Mouse (Mus musculus) neural tube, embryonic 15.5 days (tissue): ENCODE data around the gene Aox2. TPM values are rescaled to one million over a fixed set of nuclear protein-coding genes. Genes with fewer than 3 reads are reported as not detected.

Experiments used
- ATAC-seq: fragments of 200-750 bp; cut with Nextera tagmentation; 2 replicates; pipeline ENCODE4 v1.8.0; 2017; ENCODE audit warnings: mild to moderate bottlenecking, moderate TSS enrichment, moderate library complexity; ENCODE audit not compliant: low FRiP score
- H3K27ac ChIP-seq: fragments of 300-500 bp; sonication (generic); replicated peaks from 2 replicates; pipeline ENCODE4 v1.5.1; 2015; ENCODE audit warnings: mild to moderate bottlenecking, inconsistent platforms
- H3K27me3 ChIP-seq: fragments of 300-500 bp; sonication (generic); replicated peaks from 2 replicates; pipeline ENCODE4 v1.6.1; 2015; ENCODE audit warnings: inconsistent platforms
- H3K36me3 ChIP-seq: fragments of 300-500 bp; sonication (generic); 2 replicates; pipeline ENCODE4 v1.6.1; 2015; ENCODE audit warnings: inconsistent platforms
- H3K4me1 ChIP-seq: fragments of 300-500 bp; sonication (generic); 2 replicates; pipeline ENCODE4 v1.6.1; 2015; ENCODE audit warnings: inconsistent platforms
- H3K4me2 ChIP-seq: fragments of 300-500 bp; sonication (generic); 2 replicates; pipeline ENCODE4 v1.6.1; 2015; ENCODE audit warnings: inconsistent platforms, mild to moderate bottlenecking, moderate library complexity
- H3K4me3 ChIP-seq: fragments of 300-500 bp; sonication (generic); replicated peaks from 2 replicates; pipeline ENCODE4 v1.5.1; 2015; ENCODE audit warnings: mild to moderate bottlenecking, inconsistent platforms
- H3K9ac ChIP-seq: fragments of 300-500 bp; sonication (generic); replicated peaks from 2 replicates; pipeline ENCODE4 v1.6.1; 2015; ENCODE audit warnings: mild to moderate bottlenecking, inconsistent platforms
- H3K9me3 ChIP-seq: fragments of 300-500 bp; sonication (generic); replicated peaks from 2 replicates; pipeline ENCODE4 v1.6.1; 2016; ENCODE audit warnings: inconsistent platforms
- WGBS: fragments of 180-500 bp; shearing (Covaris S2); methylation state at CpG from one replicate; pipeline ENCODE4 v1.1.7; 2015; ENCODE audit warnings: mixed read lengths; 5-methylcytosine and 5-hydroxymethylcytosine counted together
- polyA plus RNA-seq: library from polyadenylated mRNA; unstranded; fragments of >200 nt; fragmentation: Nextera tagmentation; extraction: Ambion mirVana; gene quantifications from 2 replicates; pipeline ENCODE4 v1.2.1, GENCODE M21; 2015

Gene Aox2
- polyA plus RNA-seq, 1 experiment from 2014 or later, result 0.04 TPM

DNA sequence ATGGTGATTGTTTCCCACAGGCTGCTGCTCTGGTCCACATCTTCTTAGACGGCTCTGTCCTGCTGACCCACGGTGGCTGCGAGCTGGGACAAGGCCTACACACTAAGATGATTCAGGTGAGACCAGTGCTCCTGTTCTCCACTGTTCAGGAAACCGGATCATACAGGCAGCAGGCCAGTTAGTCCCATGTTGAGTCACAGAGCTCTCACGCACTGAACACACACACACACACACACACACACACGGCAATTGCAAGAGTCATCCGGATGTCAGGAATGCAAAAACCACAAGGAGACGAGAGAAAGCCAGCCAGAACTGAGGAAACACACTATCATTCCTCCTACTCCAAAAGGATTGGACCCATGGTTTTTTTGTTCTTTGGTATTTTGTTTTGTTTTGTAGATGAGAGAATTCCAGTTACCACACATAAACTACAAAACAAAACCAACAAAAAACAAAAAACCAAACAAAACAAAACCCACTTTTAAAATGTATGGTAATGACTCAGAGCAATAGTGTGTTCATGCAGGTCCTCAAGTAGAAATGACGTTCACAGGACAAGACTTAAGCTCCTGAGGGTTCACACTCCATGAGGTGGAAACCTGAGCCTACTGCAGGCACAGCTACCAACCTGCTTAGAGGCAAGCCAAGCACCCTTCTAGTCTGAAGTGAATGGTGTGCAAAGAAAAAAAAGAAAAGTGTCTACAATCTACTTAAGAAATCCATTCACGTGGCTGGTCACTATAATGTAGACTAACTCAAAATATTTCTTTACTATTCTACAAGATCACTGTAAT, 20.7 kb upstream of the Aox2 start:
- Histone ChIP-seq H3K9me3 (no peaks in the 10 kb centered on the region), H3K36me3 (no peaks in the 10 kb centered on the region), H3K4me2 (no peak overlapping the region), H3K27ac (no peak overlapping the region), H3K4me1 (no peaks in the 10 kb centered on the region), H3K27me3 (no peaks in the 10 kb centered on the region), H3K9ac (no peak overlapping the region), H3K4me3 (no peak overlapping the region)
- no peak for ATAC-seq
- WGBS, result 88% methylated on average over 10 of the region's 10 CpGs

DNA sequence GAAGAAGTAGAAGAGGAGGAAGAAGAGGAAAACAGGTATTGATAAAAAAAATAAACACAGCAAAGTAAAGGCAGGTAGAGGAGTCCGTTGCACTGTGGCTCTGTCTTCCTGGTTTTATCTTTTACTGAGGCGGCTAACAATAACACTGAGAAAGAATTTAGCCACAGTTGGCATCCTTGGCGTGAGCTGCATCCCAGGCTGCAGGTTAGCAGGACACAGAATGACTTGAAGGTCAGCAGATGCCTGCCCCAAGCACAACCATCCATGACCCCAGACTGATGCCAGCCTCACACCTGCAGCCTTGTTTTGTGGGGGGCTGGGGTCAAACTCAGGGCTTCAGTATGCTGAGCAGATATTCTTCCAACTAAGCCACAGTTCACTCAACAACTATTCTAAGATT, 17.8 kb upstream of the Aox2 start:
- no peaks in the 10 kb centered on the region for H3K4me1 ChIP-seq
- no peak for ATAC-seq
- H3K9me3 ChIP-seq, result no peaks in the 10 kb centered on the region
- no peak overlapping the region for H3K9ac ChIP-seq
- no peaks in the 10 kb centered on the region for H3K27me3 ChIP-seq
- no peaks in the 10 kb centered on the region for H3K36me3 ChIP-seq
- H3K4me3 ChIP-seq, result no peak overlapping the region
- WGBS, result 77% methylated on average over 3 of the region's 3 CpGs
- H3K27ac ChIP-seq, result no peak overlapping the region
- no peak overlapping the region for H3K4me2 ChIP-seq

- Histone ChIP-seq H3K36me3 (no peaks in the 10 kb centered on the region), H3K9me3 (no peaks in the 10 kb centered on the region), H3K4me2 (no peak overlapping the region), H3K4me3 (no peak overlapping the region), H3K27me3 (no peaks in the 10 kb centered on the region), H3K9ac (no peak overlapping the region), H3K4me1 (no peaks in the 10 kb centered on the region), H3K27ac (no peak overlapping the region)
- 89% methylated on average over 2 of the region's 2 CpGs for WGBS
- no peak for ATAC-seq
These were observed 9.9 kb upstream of the Aox2 start for GRCm38 (mm10) chr1:58268231-58268630.

- H3K4me3 ChIP-seq, result no peak overlapping the region
- WGBS, result 67% methylated on average over 6 of the region's 6 CpGs
- peak; percentile 79; the same call in 1 of the 2 replicates for ATAC-seq
These were observed 7.1 kb upstream of the Aox2 start for GRCm38 (mm10) chr1:58270807-58271569.

GRCm38 (mm10) chr1:58275879-58276278, 2.2 kb upstream of the Aox2 start:
- Histone ChIP-seq H3K27ac (no peak overlapping the region), H3K36me3 (no peaks in the 10 kb centered on the region), H3K9ac (no peak overlapping the region), H3K9me3 (no peaks in the 10 kb centered on the region), H3K4me1 (no peaks in the 10 kb centered on the region), H3K4me2 (no peak overlapping the region), H3K27me3 (no peaks in the 10 kb centered on the region), H3K4me3 (no peak overlapping the region)
- no peak for ATAC-seq
- 30% methylated on average over 9 of the region's 9 CpGs for WGBS

More at GRCm38 (mm10) chr1:58270807-58271569, 7.1 kb upstream of the Aox2 start:
- H3K27me3 ChIP-seq, result no peaks in the 10 kb centered on the region
- no peak overlapping the region for H3K4me2 ChIP-seq
- H3K4me1 ChIP-seq, result no peaks in the 10 kb centered on the region
- H3K9ac ChIP-seq, result no peak overlapping the region
- H3K9me3 ChIP-seq, result no peaks in the 10 kb centered on the region
- H3K36me3 ChIP-seq, result no peaks in the 10 kb centered on the region
- no peak overlapping the region for H3K27ac ChIP-seq

DNA sequence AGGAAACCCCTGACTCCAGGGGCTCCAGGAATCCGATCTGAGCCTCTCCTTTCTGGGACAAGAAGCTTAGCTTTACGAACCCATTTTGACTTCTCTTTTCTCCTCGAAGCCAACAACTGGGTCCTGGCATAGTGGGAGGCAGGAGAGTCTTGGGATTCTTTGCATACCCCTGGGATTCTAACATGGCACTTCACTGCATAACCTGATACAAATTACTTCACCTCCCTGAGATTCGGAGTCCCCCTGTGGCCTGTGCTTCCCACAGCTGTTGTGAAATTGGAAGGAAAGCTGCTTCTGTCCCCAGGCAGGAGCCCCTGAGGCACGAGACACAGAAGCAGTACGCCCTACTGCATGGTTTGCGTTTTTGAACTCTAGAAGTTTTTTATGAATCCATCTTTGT, 387 bp downstream of the Aox2 start:
- Histone ChIP-seq H3K27me3 (no peaks in the 10 kb centered on the region), H3K4me3 (no peak overlapping the region), H3K4me2 (no peak overlapping the region), H3K27ac (no peak overlapping the region), H3K9me3 (no peaks in the 10 kb centered on the region), H3K9ac (no peak overlapping the region), H3K4me1 (no peaks in the 10 kb centered on the region), H3K36me3 (no peaks in the 10 kb centered on the region)
- WGBS, result 72% methylated on average over 7 of the region's 7 CpGs
- ATAC-seq, result no peak

DNA sequence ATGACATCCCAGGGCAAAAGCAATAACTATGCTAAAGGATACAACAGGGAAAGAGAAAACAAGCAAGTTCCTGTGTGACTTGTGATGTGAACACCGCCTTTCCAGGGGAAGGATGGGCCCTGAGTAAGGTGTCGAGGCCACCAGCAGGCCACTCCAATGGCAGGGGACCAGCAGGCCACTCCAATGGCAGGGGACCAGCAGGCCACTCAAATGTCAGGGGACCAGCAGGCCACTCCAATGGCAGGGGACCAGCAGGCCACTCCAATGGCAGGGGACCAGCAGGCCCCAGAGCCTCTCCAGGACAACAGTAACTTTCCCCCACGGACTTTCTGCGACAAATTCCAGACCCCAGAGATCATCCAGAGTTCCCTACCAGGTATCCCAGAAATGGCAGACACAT, 2.3 kb downstream of the Aox2 start:
- H3K4me3 ChIP-seq, result no peak overlapping the region
- no peaks in the 10 kb centered on the region for H3K27me3 ChIP-seq
- no peaks in the 10 kb centered on the region for H3K36me3 ChIP-seq
- no peak overlapping the region for H3K27ac ChIP-seq
- no peaks in the 10 kb centered on the region for H3K9me3 ChIP-seq
- no peaks in the 10 kb centered on the region for H3K4me1 ChIP-seq
- H3K4me2 ChIP-seq, result no peak overlapping the region
- no peak overlapping the region for H3K9ac ChIP-seq
- 81% methylated on average over 4 of the region's 4 CpGs for WGBS
- no peak for ATAC-seq

- WGBS, result 88% methylated on average over 13 of the region's 13 CpGs
- H3K9me3 ChIP-seq, result no peaks in the 10 kb centered on the region
- H3K9ac ChIP-seq, result no peak overlapping the region
- H3K27me3 ChIP-seq, result no peaks in the 10 kb centered on the region
- H3K27ac ChIP-seq, result no peak overlapping the region
- ATAC-seq, result no peak
- H3K4me2 ChIP-seq, result no peak overlapping the region
- no peaks in the 10 kb centered on the region for H3K4me1 ChIP-seq
- no peak overlapping the region for H3K4me3 ChIP-seq
- no peaks in the 10 kb centered on the region for H3K36me3 ChIP-seq
These were observed 3.0 kb downstream of the Aox2 start for GRCm38 (mm10) chr1:58280939-58281624.

DNA sequence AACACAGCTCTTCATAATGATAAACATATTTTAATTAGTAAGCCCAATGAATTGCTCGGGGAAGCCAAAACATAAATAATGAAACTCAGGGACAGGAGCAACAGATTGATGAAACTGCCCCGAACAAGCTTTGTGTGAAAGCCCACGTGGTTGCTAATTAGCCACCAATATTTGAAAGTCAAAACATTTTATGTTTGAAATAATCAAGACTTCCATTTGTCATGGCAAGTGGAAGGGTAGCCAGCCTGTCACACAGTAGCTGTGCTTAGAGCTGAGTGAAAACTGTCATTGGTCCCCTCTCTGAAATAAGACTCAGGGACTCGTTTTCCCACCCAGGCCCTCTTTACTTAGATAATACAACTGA, 3.5 kb downstream of the Aox2 start:
- no peak overlapping the region for H3K9ac ChIP-seq
- no peaks in the 10 kb centered on the region for H3K9me3 ChIP-seq
- H3K4me2 ChIP-seq, result no peak overlapping the region
- H3K4me1 ChIP-seq, result no peaks in the 10 kb centered on the region
- H3K36me3 ChIP-seq, result no peaks in the 10 kb centered on the region
- H3K27me3 ChIP-seq, result no peaks in the 10 kb centered on the region
- no peak overlapping the region for H3K4me3 ChIP-seq
- ATAC-seq, result no peak
- WGBS, result 70% methylated on average over 4 of the region's 4 CpGs
- no peak overlapping the region for H3K27ac ChIP-seq

DNA sequence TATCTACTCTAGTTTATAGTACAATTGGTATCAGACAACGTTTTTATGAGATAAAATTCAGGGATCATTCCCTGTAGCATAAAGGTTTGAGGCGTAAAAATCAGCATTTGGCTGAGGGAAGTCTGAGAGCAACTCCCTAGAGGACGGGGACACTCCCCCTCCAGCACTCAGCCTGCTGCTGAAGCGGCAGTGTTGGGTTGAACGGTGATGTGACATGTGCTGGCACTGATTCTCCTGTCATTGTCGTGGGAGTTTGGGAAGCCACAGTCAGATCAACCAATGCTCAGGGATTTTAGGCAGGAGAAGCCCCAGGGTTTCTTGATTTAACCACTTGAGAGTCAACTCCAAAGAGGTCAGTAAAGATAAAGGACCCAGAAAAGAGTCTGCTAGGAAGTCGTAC, 6.4 kb downstream of the Aox2 start:
- no peak overlapping the region for H3K4me3 ChIP-seq
- H3K27me3 ChIP-seq, result no peaks in the 10 kb centered on the region
- no peak overlapping the region for H3K4me2 ChIP-seq
- no peak overlapping the region for H3K9ac ChIP-seq
- ATAC-seq, result no peak
- H3K9me3 ChIP-seq, result no peaks in the 10 kb centered on the region
- H3K4me1 ChIP-seq, result no peaks in the 10 kb centered on the region
- H3K27ac ChIP-seq, result no peak overlapping the region
- H3K36me3 ChIP-seq, result no peaks in the 10 kb centered on the region
- 53% methylated on average over 7 of the region's 7 CpGs for WGBS

DNA sequence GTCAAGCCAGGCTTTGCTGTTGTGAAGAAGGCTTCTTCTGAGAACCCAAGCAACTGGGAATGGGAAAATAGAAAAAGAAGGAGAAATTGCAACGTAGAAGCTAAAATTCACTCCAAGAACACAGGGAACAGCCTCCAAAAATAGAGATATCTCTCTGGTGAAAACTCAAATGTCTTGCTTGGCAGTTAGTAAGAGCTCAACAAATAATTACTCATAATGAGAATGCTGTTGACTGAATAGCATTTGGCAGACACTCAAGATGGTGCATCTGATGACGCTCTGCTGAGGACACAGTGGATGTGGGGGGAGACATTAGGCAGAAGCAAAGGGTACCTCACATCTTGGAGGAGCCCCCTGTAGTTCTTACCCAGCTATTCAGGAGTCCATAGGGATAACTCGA, 10.0 kb downstream of the Aox2 start:
- Histone ChIP-seq H3K4me2 (no peak overlapping the region), H3K9ac (no peak overlapping the region), H3K4me1 (no peaks in the 10 kb centered on the region), H3K27ac (no peak overlapping the region), H3K4me3 (no peak overlapping the region), H3K9me3 (no peaks in the 10 kb centered on the region), H3K27me3 (no peaks in the 10 kb centered on the region), H3K36me3 (no peaks in the 10 kb centered on the region)
- WGBS, result 83% methylated on average over 3 of the region's 3 CpGs
- no peak for ATAC-seq
